ENCODE assay signal across 15 mouse cellular contexts in the genomic region with DNA sequence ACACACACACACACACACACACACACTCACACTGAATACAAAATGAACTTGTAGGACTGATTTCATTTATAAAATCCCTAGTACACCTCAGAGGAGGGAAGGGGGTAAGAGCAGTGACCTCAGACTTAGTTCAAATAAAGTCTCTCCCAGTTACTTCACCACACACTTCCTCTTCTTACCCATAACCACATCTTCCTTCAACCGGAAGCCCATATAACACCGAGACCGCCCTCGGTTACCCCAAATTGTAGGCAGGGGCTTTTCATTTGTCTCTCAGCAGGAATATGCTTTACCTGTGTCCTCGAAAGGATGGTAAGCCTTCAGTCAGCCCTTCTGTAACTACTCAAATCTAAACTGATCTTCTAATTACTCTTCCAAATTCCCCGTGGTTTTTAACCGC. TPM values are rescaled to one million over a fixed set of nuclear protein-coding genes. Genes with fewer than 3 reads are reported as not detected.
A peak's percentile ranks its signal among the peaks of the same experiment; 100 is the strongest.
DNase-seq lines count a peak whose midpoint lies in the region; ATAC-seq and TF ChIP-seq lines count a peak whose summit lies in the region.
"Had no signal": no experiment of that assay in that cellular context is flagged by ENCODE, and none has a peak within 500 bp of the region (broad histone marks: within the 10 kb centered on the region; RNA-seq: fewer than 3 reads in every experiment).

No protein-coding gene starts in this region.

- WGBS in liver, embryonic 11.5 days, result 41% methylated on average over 7 of the region's 7 CpGs
- 26% methylated on average over 7 of the region's 7 CpGs for WGBS in liver, embryonic 16.5 days (ENCODE audit: insufficient replicate concordance)
- WGBS in midbrain, embryonic 14.5 days, result 88% methylated on average over 7 of the region's 7 CpGs
- 85% methylated on average over 7 of the region's 7 CpGs for WGBS in hindbrain, embryonic 16.5 days

- H3K9me3 ChIP-seq in liver, embryonic 11.5 days (ENCODE audit: control insufficient read depth, low read length), result no peaks in the 10 kb centered on the region
- H3K9me3 ChIP-seq in MEL (replicated peaks; ENCODE audit: insufficient read depth, low read length), result no peaks in the 10 kb centered on the region
- H3K9me3 ChIP-seq in liver, embryonic 16.5 days (replicated peaks; ENCODE audit: control insufficient read depth, low read length), result no peaks in the 10 kb centered on the region
- H3K9me3 ChIP-seq in midbrain, embryonic 14.5 days (ENCODE audit: control insufficient read depth, low read length), result no peaks in the 10 kb centered on the region
- H3K9me3 ChIP-seq in hindbrain, embryonic 16.5 days (ENCODE audit: control insufficient read depth, low read length), result no peaks in the 10 kb centered on the region
- H3K9me3 ChIP-seq: hindbrain, embryonic 10.5 days; midbrain, embryonic 15.5 days had no signal

- no peaks in the 10 kb centered on the region for H3K27me3 ChIP-seq in liver, embryonic 11.5 days (replicated peaks; ENCODE audit: control insufficient read depth, insufficient read depth, low read length)
- no peaks in the 10 kb centered on the region for H3K27me3 ChIP-seq in MEL (ENCODE audit: control insufficient read depth in 1 of 2, insufficient read depth in 2 of 2, low read length in 2 of 2)
- no peaks in the 10 kb centered on the region for H3K27me3 ChIP-seq in liver, embryonic 16.5 days (ENCODE audit: control insufficient read depth, insufficient read depth, low read depth, low read length)
- H3K27me3 ChIP-seq in midbrain, embryonic 14.5 days (ENCODE audit: control insufficient read depth, insufficient read depth, low read length), result no peaks in the 10 kb centered on the region
- no peaks in the 10 kb centered on the region for H3K27me3 ChIP-seq in hindbrain, embryonic 16.5 days (replicated peaks; ENCODE audit: control insufficient read depth, insufficient read depth, low read length)
- H3K27me3 ChIP-seq: midbrain, embryonic 15.5 days had no signal

- no peaks in the 10 kb centered on the region; the same call in 1 of the 2 replicates for H3K36me3 ChIP-seq in liver, embryonic 11.5 days (ENCODE audit: control insufficient read depth, insufficient read depth, low read length)
- H3K36me3 ChIP-seq in MEL (ENCODE audit: control insufficient read depth in 1 of 2, insufficient read depth in 2 of 2, low read length in 2 of 2), result peaks cover 0 to 7% of the 10 kb centered on the region in 2 experiments; a peak in 2 of 4 replicates
- no peaks in the 10 kb centered on the region for H3K36me3 ChIP-seq in liver, embryonic 16.5 days (ENCODE audit: control insufficient read depth, insufficient read depth)
- no peaks in the 10 kb centered on the region for H3K36me3 ChIP-seq in midbrain, embryonic 14.5 days (ENCODE audit: control insufficient read depth, insufficient read depth, low read length)
- H3K36me3 ChIP-seq in hindbrain, embryonic 16.5 days (ENCODE audit: control insufficient read depth, insufficient read depth, low read length), result no peaks in the 10 kb centered on the region
- H3K36me3 ChIP-seq: hindbrain, embryonic 10.5 days; midbrain, embryonic 15.5 days had no signal

- H3K4me1 ChIP-seq in liver, embryonic 11.5 days (replicated peaks; ENCODE audit: control insufficient read depth, insufficient read depth, low read length), result no peaks in the 10 kb centered on the region
- H3K4me1 ChIP-seq in MEL (ENCODE audit: control insufficient read depth in 1 of 2, insufficient read depth in 2 of 2, low read length in 2 of 2), result peaks cover 7 to 14% of the 10 kb centered on the region in 2 experiments
- H3K4me1 ChIP-seq in liver, embryonic 16.5 days (ENCODE audit: control insufficient read depth, low read depth, low read length), result no peaks in the 10 kb centered on the region
- no peaks in the 10 kb centered on the region for H3K4me1 ChIP-seq in midbrain, embryonic 14.5 days (ENCODE audit: control insufficient read depth, insufficient read depth, low read length)
- no peaks in the 10 kb centered on the region for H3K4me1 ChIP-seq in hindbrain, embryonic 16.5 days (ENCODE audit: control insufficient read depth, insufficient read depth, low read depth, low read length)
- H3K4me1 ChIP-seq: hindbrain, embryonic 10.5 days; midbrain, embryonic 15.5 days had no signal

- H3K4me2 ChIP-seq in liver, embryonic 11.5 days, result peak overlapping the region; percentile 55
- H3K4me2 ChIP-seq in liver, embryonic 16.5 days (ENCODE audit: low read depth, low read length), result peak overlapping the region; percentile 38
- no peak overlapping the region for H3K4me2 ChIP-seq in midbrain, embryonic 14.5 days (ENCODE audit: low read length)
- no peak overlapping the region for H3K4me2 ChIP-seq in hindbrain, embryonic 16.5 days (ENCODE audit: low read length)
- H3K4me2 ChIP-seq: midbrain, embryonic 15.5 days had no signal

- DNase-seq in liver, embryonic 11.5 days (ENCODE audit: low spot score), result no peak
- DNase-seq in liver, result no peak
- peak; percentile 65 for DNase-seq in MEL (ENCODE audit: low read depth, low spot score)
- DNase-seq in thymus, postnatal 0 days (ENCODE audit: low spot score), result peak; percentile 71
- no peak for DNase-seq in cerebellum, postnatal 4 days (ENCODE audit: low spot score in 2 of 2)
- no peak for DNase-seq in midbrain, embryonic 14.5 days

- 0 out of 2 replicates have a peak, but pooled peaks cover 2% of the 10 kb centered on the region for H3K79me2 ChIP-seq in MEL (ENCODE audit: control insufficient read depth, insufficient read depth, low read length, poor library complexity)

- peak in 1 of 2 experiments; percentile 42; a peak in 1 of 4 replicates for TF ChIP-seq POLR2A in MEL (IDR thresholded peaks at IDR 0.05; ENCODE audit: control insufficient read depth in 1 of 2, insufficient read depth in 1 of 2, low read depth in 1 of 2, low read length in 2 of 2, poor library complexity in 1 of 2)

- H3K4me3 ChIP-seq in liver, embryonic 11.5 days (ENCODE audit: low read depth, low read length), result no peak overlapping the region
- H3K4me3 ChIP-seq in MEL (ENCODE audit: control insufficient read depth in 1 of 2, insufficient read depth in 1 of 2, low read depth in 2 of 2, low read length in 2 of 2), result peak overlapping the region; percentile 33 to 46
- peak overlapping the region; percentile 18; the same call in 1 of the 2 replicates for H3K4me3 ChIP-seq in liver, embryonic 16.5 days (ENCODE audit: low read depth, low read length)
- H3K4me3 ChIP-seq in midbrain, embryonic 14.5 days (replicated peaks; ENCODE audit: low read depth, low read length), result no peak overlapping the region
- no peak overlapping the region for H3K4me3 ChIP-seq in hindbrain, embryonic 16.5 days (ENCODE audit: low read length)
- H3K4me3 ChIP-seq: hindbrain, embryonic 10.5 days; midbrain, embryonic 15.5 days had no signal

- peak in 1 of 2 experiments; percentile 6; a peak in 1 of 4 replicates for TF ChIP-seq EP300 in MEL (IDR thresholded peaks at IDR 0.05; ENCODE audit: low read depth in 1 of 2, low read length in 2 of 2)

- H3K9ac ChIP-seq in liver, embryonic 11.5 days (ENCODE audit: low read depth, low read length), result no peak overlapping the region
- H3K9ac ChIP-seq in MEL (ENCODE audit: control insufficient read depth, low read depth, low read length, poor library complexity, severe bottlenecking), result peak overlapping the region; percentile 51
- 0 out of 2 replicates have a peak overlapping the region, but pooled peaks have one; percentile 9 for H3K9ac ChIP-seq in liver, embryonic 16.5 days (ENCODE audit: low read depth, low read length)
- H3K9ac ChIP-seq in midbrain, embryonic 14.5 days (replicated peaks; ENCODE audit: low read length), result no peak overlapping the region
- no peak overlapping the region for H3K9ac ChIP-seq in hindbrain, embryonic 16.5 days (ENCODE audit: low read depth, low read length)
- H3K9ac ChIP-seq: midbrain, embryonic 15.5 days had no signal

- ATAC-seq in liver, embryonic 11.5 days (replicated peaks; ENCODE audit: low FRiP score), result no peak
- ATAC-seq in liver, embryonic 16.5 days (ENCODE audit: low read depth), result no peak
- no peak for ATAC-seq in midbrain, embryonic 14.5 days (ENCODE audit: low FRiP score, low TSS enrichment)
- no peak for ATAC-seq in hindbrain, embryonic 16.5 days
- ATAC-seq: forebrain, embryonic 16.5 days; midbrain, embryonic 15.5 days had no signal

- TF ChIP-seq RAD21 in MEL (IDR thresholded peaks at IDR 0.05; ENCODE audit: low read depth, low read length), result no peak

- no peak for TF ChIP-seq CTCF in MEL (IDR thresholded peaks at IDR 0.05 in 2 of 3, conservative IDR thresholded peaks at IDR 0.05 in 1 of 3; ENCODE audit: control insufficient read depth in 1 of 3, insufficient read depth in 1 of 3, low read depth in 2 of 3, low read length in 3 of 3, poor library complexity in 1 of 3, severe bottlenecking in 1 of 3)

- no peak overlapping the region for H3K27ac ChIP-seq in liver, embryonic 11.5 days (ENCODE audit: low read depth, low read length)
- peak overlapping the region; percentile 56 for H3K27ac ChIP-seq in MEL (ENCODE audit: control insufficient read depth, low read depth, low read length)
- no peak overlapping the region for H3K27ac ChIP-seq in liver, embryonic 16.5 days (ENCODE audit: low read length)
- H3K27ac ChIP-seq in midbrain, embryonic 14.5 days (replicated peaks; ENCODE audit: low read depth, low read length), result no peak overlapping the region
- no peak overlapping the region for H3K27ac ChIP-seq in hindbrain, embryonic 16.5 days (ENCODE audit: low read depth, low read length)
- H3K27ac ChIP-seq: hindbrain, embryonic 10.5 days; kidney, postnatal 0 days; midbrain, embryonic 15.5 days; stomach, postnatal 0 days had no signal

RNA-seq across cellular contexts. Expression of gene Gm10322, which starts 26.4 kb away (rescaled TPM):
- not detected in 2 replicates for polyA plus RNA-seq in liver, embryonic 11.5 days (2014; fragmentation: Nextera tagmentation; extraction: Ambion mirVana)
- total RNA-seq in MEL (2012; rRNA removed), result 0.58 TPM in 1 of 2 replicates, not detected in the other
- not detected for polyA plus RNA-seq in MEL (2012; ENCODE audit: insufficient read depth in 1 of 2, insufficient read length in 2 of 2, low read depth in 1 of 2, low replicate concordance in 2 of 2, missing spikeins in 1 of 2)
- polyA plus RNA-seq in liver, embryonic 16.5 days (2015; fragmentation: Nextera tagmentation; extraction: Ambion mirVana), result not detected in 2 replicates
- polyA plus RNA-seq in thymus, postnatal 0 days (2015; fragmentation: Nextera tagmentation; extraction: Ambion mirVana), result not detected in 2 replicates
- not detected in 2 replicates for polyA plus RNA-seq in midbrain, embryonic 14.5 days (2014; fragmentation: Nextera tagmentation; extraction: Ambion mirVana)
- not detected in 2 replicates for polyA plus RNA-seq in hindbrain, embryonic 16.5 days (2015; fragmentation: Nextera tagmentation; extraction: Ambion mirVana)
- total RNA-seq: left cerebral cortex, adult 8-10 months had no signal
- polyA plus RNA-seq: brain, embryonic 14.5 days; forebrain, embryonic 16.5 days; hindbrain, embryonic 10.5 days; midbrain, embryonic 15.5 days; stomach, postnatal 0 days had no signal

RNA-seq across cellular contexts. Expression of gene Mcu, which starts 27.1 kb away (rescaled TPM):
- 22.3 and 24.2 TPM in 2 replicates for polyA plus RNA-seq in liver, embryonic 11.5 days (2014; fragmentation: Nextera tagmentation; extraction: Ambion mirVana)
- total RNA-seq in MEL (2012; rRNA removed), result 7.7 TPM in 2 replicates
- polyA plus RNA-seq in MEL (2012; ENCODE audit: insufficient read depth in 1 of 2, insufficient read length in 2 of 2, low read depth in 1 of 2, low replicate concordance in 2 of 2, missing spikeins in 1 of 2), result 1 to 10 TPM in 1 of 2 experiments, not detected in 1; 9.4 TPM
- 9.7 and 11.7 TPM in 2 replicates for polyA plus RNA-seq in liver, embryonic 16.5 days (2015; fragmentation: Nextera tagmentation; extraction: Ambion mirVana)
- polyA plus RNA-seq in thymus, postnatal 0 days (2015; fragmentation: Nextera tagmentation; extraction: Ambion mirVana), result 26.6 and 29.3 TPM in 2 replicates
- polyA plus RNA-seq in midbrain, embryonic 14.5 days (2014; fragmentation: Nextera tagmentation; extraction: Ambion mirVana), result 24.7 and 29.9 TPM in 2 replicates
- 35.7 and 35.9 TPM in 2 replicates for polyA plus RNA-seq in hindbrain, embryonic 16.5 days (2015; fragmentation: Nextera tagmentation; extraction: Ambion mirVana)

Comparison
In these comparisons a context has a peak if more than half of its experiments do, and no peak if none do; other contexts are left out.
1. H3K4me3 ChIP-seq: peak in MEL (2 of 2) and liver, embryonic 16.5 days (single experiment); none in liver, embryonic 11.5 days (single experiment), midbrain, embryonic 14.5 days (single experiment) and hindbrain, embryonic 16.5 days (single experiment).
2. H3K9ac ChIP-seq: peak in MEL (single experiment) and liver, embryonic 16.5 days (single experiment); none in liver, embryonic 11.5 days (single experiment), midbrain, embryonic 14.5 days (single experiment) and hindbrain, embryonic 16.5 days (single experiment).
3. DNase-seq: peak in MEL (single experiment) and thymus, postnatal 0 days (single experiment); none in liver, embryonic 11.5 days (single experiment), liver (single experiment), cerebellum, postnatal 4 days (0 of 2) and midbrain, embryonic 14.5 days (single experiment).
4. H3K4me2 ChIP-seq: peak in liver, embryonic 11.5 days (single experiment) and liver, embryonic 16.5 days (single experiment); none in midbrain, embryonic 14.5 days (single experiment) and hindbrain, embryonic 16.5 days (single experiment).